Mouse (Mus musculus): ENCODE measurements around the gene Ptn. TPM values are rescaled to one million over a fixed set of nuclear protein-coding genes. Genes with fewer than 3 reads are reported as not detected.
A peak's percentile ranks its signal among the peaks of the same experiment; 100 is the strongest.
"Not testable (repeated sequence)": the region's sequence is repeated elsewhere in the genome, so short reads cannot be mapped to it uniquely, and the experiment has no call there.

Ptn gene
- total RNA-seq, 2 experiments from 2014 or later: 104 to 106 TPM

GRCm38 (mm10) chr6:36755001-36755885, 54.8 kb downstream of the Ptn start:
- no peak for DNase-seq

DNA sequence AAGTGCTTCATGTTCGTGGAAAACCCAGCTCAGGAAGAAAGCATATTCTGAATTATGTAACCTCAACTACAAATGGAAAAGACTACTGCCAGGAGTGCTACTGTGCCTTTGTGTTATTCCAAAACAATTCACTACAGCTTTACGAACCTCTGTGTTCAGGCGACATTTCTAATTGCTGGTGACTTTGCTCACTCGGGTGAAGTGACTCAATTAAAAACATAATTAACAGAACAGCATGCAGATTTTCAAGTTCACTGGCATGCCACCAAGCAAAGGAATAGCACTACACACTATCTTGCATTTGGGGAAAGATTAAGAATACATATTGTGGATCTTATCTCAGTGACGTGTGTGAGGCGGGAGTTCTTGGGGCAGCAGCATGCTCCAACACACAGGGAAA, 57.1 kb downstream of the Ptn start:
- DNase-seq: no peak

- no peak for DNase-seq
Measured at GRCm38 (mm10) chr6:36739811-36740210, 70.2 kb downstream of the Ptn start.

GRCm38 (mm10) chr6:36736763-36737162, 73.3 kb downstream of the Ptn start:
- DNase-seq: no peak

GRCm38 (mm10) chr6:36735622-36736021, 74.4 kb downstream of the Ptn start:
- DNase-seq: not testable (repeated sequence)

- DNase-seq: not testable (repeated sequence)
Measured at GRCm38 (mm10) chr6:36729811-36730210, 80.2 kb downstream of the Ptn start.

GRCm38 (mm10) chr6:36728079-36728478, 81.9 kb downstream of the Ptn start:
- peak; percentile 39 for DNase-seq

GRCm38 (mm10) chr6:36725509-36726160, 84.4 kb downstream of the Ptn start:
- DNase-seq: no peak

DNA sequence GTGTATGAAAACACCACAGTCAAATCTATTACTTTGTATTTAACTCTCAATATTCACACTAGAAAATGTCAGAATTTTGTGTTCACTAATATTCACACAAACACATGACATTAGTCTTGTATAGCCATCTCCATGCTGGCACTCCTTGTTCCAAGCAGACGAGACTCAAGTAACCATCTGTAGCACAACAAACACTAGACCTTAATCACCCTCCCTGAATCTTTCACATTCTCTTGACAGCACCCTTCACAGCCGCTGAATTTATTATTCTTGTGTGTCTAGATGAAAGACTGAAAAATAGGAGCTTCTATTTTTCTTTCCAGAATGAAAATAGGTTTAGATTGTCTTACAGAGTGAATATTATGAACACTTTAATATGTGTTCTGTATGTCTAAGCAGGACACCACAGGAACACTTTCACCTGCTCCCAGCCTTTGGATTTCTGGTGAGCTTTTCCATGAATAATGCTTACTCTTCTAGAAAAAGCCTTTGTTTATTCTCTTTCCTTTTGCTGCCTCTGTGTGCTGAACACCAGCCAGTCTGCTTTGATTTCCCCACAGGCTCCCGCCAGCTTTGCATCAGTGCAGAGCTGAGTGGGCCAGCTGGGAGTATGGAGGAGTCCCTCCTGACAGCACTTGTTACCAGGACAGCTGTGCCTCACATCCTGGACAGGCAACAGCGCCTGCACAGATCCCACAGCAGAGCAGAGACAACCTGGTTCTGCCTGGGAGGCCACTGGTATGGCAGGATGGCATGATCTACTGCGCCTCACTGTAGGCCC, 87.1 kb downstream of the Ptn start:
- DNase-seq: peak; percentile 33

- no peak for DNase-seq
Measured at GRCm38 (mm10) chr6:36713329-36713728, 96.7 kb downstream of the Ptn start.

GRCm38 (mm10) chr6:36695481-36695880, 114.5 kb downstream of the Ptn start:
- DNase-seq: no peak

DNA sequence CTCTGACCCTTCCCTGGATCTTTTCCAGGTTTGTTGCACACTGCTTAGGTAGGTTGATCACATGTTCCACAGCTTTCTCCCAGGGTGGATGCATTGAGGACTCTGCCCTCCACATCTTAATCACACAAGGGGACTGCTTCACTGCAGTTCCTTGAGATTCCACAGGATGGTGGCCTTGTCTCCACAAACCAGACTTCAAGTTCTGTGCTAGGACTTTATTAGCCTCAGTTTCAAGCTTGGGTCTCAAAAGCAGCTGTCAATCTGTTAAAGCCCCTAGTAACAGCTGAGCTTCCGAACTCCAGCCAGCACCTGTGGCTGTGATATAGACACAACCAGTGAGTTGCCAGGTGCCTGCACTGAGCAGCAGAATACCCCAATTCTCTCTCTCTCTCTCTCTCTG, 118.5 kb downstream of the Ptn start:
- peak; percentile 60 for DNase-seq

DNA sequence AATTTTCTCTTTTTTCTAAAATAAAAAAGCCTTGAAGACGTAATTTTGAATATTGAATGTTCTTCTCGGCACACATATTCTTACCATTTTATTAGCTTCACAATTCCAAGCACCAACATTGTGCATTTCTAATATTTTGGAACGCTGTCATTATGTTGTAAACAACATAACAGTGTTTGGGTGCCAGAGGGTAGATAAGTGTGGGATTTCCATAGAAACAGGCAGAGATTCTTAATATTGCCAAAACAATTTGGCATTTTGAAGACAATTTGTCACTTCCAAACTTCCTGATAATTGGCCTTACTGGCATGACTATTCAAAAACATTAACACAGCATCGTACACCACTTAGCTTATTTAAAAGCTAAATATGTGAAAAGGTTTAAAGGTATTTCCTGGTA, 119.1 kb downstream of the Ptn start:
- no peak for DNase-seq

DNA sequence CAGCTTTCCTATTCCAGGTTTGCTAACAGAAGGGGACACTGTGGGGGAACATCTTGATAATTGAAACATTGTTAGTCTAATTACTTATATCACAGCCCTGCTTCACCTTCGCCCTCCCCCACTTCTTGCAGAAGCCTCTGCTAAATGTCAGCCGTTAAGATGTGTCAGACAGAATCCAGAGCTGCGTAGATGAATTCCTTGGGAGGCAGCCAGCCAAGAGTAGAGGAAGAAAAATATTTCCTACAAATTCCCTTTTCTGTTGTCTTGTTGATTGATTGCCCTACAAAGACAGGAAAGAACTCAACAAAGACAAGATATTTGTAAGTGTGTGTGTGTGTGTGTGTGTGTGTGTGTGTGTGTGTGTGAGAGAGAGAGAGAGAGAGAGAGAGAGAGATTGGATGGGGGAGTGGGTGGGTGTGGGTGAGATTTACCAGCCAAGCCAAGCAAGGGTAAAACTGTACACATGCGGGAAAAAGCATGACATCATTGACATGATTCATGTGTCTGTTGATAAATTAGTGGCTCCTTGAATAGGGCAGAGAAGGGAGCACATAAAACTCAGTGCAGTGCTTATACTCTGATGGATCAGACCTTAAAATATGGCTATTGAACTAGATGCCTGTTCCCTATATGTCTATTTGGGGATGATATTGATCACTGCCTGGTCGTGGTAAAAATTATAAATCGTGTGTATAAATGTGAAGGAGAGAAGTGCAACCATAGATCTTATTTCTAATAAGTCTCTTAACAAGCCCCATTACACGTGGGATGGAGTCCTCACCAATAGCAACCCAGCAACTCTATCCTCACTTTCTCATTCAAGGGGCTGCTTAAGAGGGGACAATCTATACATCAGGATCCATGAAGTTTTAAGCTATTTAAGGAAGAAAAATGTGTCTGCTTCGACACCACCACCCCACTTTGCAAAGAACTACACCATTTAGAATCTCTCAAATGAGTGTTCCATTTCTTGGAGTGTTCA, 133.0 kb downstream of the Ptn start:
- peak; percentile 54 for DNase-seq

GRCm38 (mm10) chr6:36672399-36673221, 137.4 kb downstream of the Ptn start:
- DNase-seq: no peak

- no peak for DNase-seq
Measured at GRCm38 (mm10) chr6:36671274-36671673, 138.7 kb downstream of the Ptn start.

Measured in heart, postnatal 4 days (tissue).